Mouse (Mus musculus) retina, adult 2 months (tissue): ENCODE results near the gene Phgdh.

Source experiments
- DNase-seq: peaks from one replicate; pipeline ENCODE4 v3.0.0-alpha.2; 2012; ENCODE audit warnings: low read depth, low spot score

Phgdh gene

GRCm38 (mm10) chr3:98348106-98348505 is 8.3 kb upstream of the Phgdh start:
- no peak for DNase-seq

GRCm38 (mm10) chr3:98343235-98343634 is 3.4 kb upstream of the Phgdh start:
- DNase-seq: no peak

GRCm38 (mm10) chr3:98340818-98341594 is 1.2 kb upstream of the Phgdh start:
- no peak for DNase-seq

GRCm38 (mm10) chr3:98339097-98339705 is 589 bp downstream of the Phgdh start:
- DNase-seq: no peak

DNA sequence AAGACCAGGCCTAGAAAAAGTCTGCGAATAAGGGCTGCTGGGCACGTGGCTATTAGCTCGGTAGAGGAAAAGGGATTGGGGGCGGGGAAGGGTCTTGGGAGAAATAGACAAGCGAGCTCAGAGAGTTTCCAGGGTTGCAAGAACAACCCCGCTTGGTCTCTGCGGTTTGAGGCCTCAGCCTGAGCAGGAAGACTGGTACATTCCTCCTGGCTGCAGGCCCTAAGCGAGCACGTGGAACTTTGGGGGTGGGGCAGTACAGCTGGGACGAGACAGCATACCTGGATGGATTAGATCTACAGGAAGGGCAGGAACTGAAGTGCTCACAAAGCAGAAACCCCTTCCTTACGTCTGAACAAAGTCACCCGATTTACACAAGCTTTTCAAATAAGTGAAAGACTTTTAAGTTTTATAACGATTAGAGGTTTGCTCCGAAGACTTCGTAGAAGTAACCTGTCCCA is 1.2 kb downstream of the Phgdh start:
- DNase-seq: no peak

DNA sequence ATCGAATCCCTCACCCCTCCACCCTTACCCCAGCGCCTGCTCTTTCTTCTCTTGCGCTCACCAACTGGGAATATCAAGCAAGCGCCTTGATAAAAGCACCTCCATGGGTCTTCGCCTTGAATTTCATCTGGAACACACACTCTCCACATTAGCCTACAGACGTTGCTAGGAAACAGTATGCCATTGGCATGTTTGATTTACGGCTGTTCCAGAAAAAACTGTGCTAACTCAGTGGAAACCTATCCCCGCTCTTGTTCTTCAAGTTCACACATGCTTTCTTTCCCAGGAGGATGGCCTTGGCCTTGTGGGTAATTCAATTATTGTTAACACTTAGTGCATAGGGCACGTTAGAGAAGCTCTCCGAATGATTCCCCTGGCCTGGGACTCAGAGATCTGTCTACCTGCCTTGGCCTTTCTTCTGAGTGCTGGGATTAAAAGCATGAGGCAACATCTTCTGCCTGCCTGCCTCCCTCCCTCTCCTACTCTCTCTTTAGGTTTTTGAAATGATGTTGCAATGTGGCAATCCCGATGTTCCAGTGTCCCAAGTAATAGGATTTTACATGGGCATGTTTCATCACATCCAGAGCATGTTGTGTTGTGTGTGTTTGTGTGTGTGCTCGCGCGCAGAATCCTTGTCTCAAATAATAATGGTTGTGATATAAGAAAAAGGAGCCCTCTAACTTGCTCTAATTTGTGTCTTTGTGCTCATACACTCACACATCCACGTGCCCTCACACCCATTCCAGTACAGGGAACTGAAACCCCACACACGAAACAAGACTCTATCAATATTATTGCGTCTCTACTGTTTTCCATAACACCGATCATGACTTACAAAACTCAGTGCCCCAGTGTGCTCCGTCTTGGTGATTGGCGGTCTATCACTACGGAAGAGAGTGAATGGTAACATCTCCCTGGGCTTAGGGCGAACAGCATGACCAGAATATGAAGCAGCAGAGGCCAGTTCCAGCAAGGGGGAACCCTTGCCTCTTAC is 2.8 kb downstream of the Phgdh start:
- no peak for DNase-seq

- no peak for DNase-seq
Measured at GRCm38 (mm10) chr3:98335886-98336285, 3.9 kb downstream of the Phgdh start.

DNA sequence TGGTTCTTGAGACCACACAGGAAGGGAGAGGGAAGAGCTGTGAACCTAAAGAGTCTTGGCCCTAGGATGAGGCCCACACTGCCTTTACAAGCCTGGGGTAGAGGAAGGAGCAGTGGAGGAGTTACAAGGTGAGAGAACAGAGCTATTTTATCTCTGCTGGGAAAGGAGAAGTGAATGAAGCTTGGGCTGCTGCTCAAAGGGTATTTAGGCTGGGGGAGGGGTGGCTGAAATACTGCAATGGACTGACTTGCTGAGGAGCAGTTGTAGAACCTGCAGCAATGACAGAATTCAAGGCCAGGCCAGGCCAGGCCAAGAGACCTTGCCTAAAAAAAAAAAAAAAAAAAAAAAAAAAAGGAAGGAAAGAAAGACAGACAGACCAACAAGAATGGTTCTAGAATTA is 4.5 kb downstream of the Phgdh start:
- no peak for DNase-seq

DNA sequence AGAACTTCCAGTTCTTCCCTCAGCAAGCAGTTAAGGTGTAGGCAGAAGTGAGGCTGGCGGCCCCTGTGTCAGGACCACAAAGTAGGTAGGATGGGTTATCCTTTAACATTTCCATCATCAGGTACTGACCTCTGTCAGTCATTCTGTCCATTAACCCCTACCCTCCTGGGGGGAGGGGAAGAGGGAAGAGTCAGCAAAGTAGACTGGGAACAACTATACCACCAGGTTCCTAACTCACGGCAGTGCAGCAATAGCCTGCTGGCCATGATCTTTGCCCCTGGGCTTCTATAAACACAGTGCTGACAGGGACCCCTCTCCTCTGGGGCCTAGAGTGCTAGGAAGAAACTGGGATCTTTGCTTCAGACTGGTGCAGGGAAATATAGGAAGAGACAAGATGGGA is 5.8 kb downstream of the Phgdh start:
- no peak for DNase-seq

- no peak for DNase-seq
Measured at GRCm38 (mm10) chr3:98324235-98324634, 15.6 kb downstream of the Phgdh start.

DNA sequence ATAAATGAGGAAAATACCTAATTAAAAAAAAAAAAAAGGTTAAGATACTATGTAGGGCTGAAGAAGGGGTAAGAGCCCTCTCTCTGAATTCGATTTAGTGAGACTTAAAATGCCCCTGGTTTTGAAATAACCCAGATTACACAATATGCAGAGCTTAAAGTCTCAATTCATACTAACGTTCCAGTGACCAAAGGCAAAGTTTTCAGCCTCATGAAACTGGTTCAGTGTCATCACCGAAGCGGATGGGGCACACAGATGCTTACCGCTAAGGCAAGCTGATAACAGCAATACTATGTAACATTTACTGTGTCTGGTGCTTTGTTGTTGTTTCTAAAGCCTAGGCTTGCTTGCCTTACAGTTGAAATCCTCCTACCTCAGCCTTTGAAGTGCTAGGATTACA is 17.6 kb downstream of the Phgdh start:
- no peak for DNase-seq

- no peak for DNase-seq
Measured at GRCm38 (mm10) chr3:98319190-98319589, 20.6 kb downstream of the Phgdh start.

DNA sequence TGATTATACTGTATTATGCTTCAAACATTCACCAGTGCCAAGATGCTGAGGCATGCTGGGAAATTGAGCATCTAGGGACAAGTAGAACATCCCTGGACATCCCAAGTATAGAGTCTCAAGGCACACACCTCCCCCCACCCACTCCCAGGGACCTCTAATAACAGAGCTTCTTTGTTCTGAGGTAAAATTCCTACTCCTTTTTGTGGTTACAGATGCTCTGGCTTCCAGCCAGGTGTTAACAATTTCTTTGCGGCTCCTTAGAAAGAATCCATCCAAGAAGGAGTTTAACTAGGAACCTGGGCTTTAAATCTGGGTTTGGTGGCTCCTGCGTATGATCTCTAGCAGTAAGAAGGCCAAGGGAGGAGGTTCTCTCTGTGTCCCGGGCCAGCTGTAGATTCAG is 22.6 kb downstream of the Phgdh start:
- DNase-seq: no peak

- DNase-seq: no peak
Measured at GRCm38 (mm10) chr3:98315181-98315580, 24.6 kb downstream of the Phgdh start.

DNA sequence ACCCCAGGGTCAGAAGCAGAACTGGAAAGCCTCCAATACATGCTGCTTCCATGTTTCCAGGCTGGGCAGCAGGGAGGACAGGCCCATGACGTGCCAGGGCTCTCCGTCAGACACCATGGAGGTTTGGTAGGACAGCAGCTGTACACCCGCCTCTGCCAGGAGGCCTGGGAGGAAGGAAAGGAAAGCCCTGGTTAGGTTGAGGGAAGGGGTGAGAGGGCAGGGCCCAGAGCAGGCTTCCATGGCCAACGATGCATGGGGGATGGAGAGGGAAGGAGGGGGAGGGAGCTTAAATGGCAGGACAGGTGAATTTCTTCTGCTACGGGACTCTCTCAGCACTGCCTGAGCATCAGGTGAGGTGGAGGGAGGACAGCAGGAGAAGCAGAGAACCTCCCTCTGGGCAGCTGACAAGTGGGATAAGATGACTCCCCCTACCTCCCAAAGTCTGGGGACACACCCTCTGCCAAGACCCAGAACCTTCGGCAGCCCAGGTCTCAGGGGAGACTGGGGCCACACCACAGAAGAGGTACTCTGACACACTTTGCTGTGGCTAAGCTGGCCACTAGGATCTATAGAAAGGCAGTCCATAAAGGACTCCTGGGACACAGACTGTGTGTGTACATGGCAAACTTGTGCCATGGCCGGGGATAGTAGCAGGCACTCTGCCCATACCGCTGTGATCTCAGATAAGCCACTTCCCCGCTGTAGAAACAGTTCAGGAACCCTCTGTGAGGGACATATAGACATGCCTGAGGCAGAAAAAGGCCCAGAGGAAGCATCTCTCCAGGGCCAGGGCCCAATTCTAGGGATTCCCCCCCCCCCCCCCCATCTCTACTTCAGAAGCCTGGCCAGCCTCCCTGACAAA is 26.3 kb downstream of the Phgdh start:
- DNase-seq: no peak

DNA sequence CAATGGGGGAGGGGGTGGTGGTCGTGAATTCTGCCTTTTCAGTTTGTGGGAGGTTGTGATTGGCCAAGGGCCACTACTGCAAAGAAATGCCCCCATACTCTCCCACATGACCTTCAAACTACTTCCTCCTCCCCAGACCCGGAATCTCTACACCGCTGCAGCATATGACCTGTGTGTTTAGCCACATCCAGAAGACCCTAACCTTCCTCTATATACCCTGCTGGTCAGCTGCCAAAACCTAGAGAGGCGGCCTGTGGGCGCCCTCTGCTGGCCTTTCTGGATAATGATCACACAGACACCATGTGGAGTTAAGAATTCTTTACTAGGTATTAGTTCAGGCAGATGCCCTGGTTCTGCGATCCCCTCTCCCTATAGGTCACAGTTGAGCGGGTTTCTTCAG is 26.9 kb downstream of the Phgdh start:
- peak; percentile 6 for DNase-seq

GRCm38 (mm10) chr3:98310456-98310855 is 29.3 kb downstream of the Phgdh start:
- no peak for DNase-seq

DNA sequence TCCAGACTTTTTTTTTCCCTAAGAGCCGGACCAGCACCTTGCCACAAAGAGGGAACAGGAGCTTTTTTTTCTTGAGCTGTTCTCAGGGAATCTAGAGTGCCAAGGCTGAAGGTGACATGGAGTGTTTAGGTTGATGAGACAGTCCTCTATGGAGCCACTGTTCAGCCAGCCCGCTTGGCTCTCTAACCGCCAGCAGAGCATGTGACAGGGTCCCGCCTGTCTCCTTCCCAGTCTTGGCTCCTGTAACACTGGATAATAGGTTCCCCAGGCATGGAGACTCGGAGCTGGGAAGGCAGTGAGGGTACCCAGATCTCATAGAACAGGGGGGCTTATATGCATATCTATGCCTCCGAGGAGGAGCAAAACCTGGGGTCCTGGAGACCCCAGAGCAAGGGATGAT is 31.2 kb downstream of the Phgdh start:
- DNase-seq: no peak

- no peak for DNase-seq
Measured at GRCm38 (mm10) chr3:98301761-98302160, 38.0 kb downstream of the Phgdh start.

- DNase-seq: no peak
Measured at GRCm38 (mm10) chr3:98300266-98300665, 39.5 kb downstream of the Phgdh start.
